Mouse (Mus musculus): ENCODE measurements at regions not wholly inside any gene's neighbourhood (a gene's known extent, or its start where the extent isn't known, plus 50 kb on each side); places are given as distances from the start of the nearest gene placed in this dataset.
A peak's percentile ranks its signal among the peaks of the same experiment; 100 is the strongest.

DNA sequence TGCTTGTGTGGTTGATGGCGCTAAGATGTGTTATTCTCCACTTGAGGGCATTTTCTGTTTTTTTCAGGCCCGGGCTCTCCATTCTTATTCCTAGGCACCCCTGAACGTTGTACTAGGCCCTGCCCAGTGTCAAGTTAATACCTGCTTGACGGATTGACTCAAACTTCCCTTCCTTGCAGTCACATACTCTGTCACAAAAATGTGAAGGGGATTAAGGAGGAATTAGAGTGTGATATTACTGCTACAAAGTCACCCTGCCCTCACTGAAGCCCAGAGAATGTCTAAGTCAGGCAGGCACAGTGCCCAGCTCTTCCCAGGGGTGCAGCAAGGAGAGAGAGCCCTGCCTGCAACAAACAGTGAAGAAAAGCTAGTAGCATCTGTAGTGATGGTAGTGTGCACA is 147.9 kb upstream of the Camk1g start:
- Histone ChIP-seq H3K9ac (replicated peaks) (no peak overlapping the region), H3K9me3 (replicated peaks) (no peaks in the 10 kb centered on the region), H3K27me3 (replicated peaks) (no peaks in the 10 kb centered on the region), H3K4me1 (peaks cover 10% of the 10 kb centered on the region; the same call in 1 of the 2 replicates), H3K36me3 (no peaks in the 10 kb centered on the region), H3K27ac (replicated peaks) (no peak overlapping the region), H3K4me2 (no peak overlapping the region), H3K4me3 (replicated peaks) (no peak overlapping the region)
- 72% methylated on average over 4 of the region's 4 CpGs for WGBS
- ATAC-seq (ENCODE audit: low FRiP score): no peak

- Histone ChIP-seq H3K9ac (replicated peaks) (no peak overlapping the region), H3K27ac (replicated peaks) (no peak overlapping the region), H3K36me3 (no peaks in the 10 kb centered on the region), H3K4me2 (no peak overlapping the region), H3K27me3 (replicated peaks) (no peaks in the 10 kb centered on the region), H3K9me3 (replicated peaks) (no peaks in the 10 kb centered on the region), H3K4me3 (replicated peaks) (no peak overlapping the region), H3K4me1 (peaks cover 10% of the 10 kb centered on the region; the same call in 1 of the 2 replicates)
- WGBS: 29% methylated on average over 2 of the region's 2 CpGs
- no peak for ATAC-seq (ENCODE audit: low FRiP score)
Measured at GRCm38 (mm10) chr1:193517293-193517692, 147.2 kb upstream of the Camk1g start.

DNA sequence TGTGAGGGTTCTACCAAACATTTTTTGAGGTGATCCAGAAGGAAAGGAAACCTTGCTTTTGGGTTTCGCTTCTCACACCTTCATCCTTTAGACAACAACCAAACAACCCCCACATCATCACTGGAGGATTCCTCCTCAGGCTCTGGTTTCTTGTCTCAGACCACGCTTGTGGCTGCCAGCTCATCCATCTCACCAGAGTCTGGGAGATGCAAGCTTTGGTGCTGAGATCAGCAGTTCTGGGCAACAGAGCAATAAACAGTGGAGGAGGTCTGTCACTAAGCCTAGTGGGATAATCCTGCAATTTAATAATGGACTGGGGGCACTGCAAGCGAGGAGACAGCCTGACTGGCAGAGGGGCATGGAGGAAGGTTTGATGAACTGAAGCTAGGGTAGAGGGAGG is 146.3 kb upstream of the Camk1g start:
- Histone ChIP-seq H3K4me2 (no peak overlapping the region), H3K9ac (replicated peaks) (no peak overlapping the region)
- WGBS: 62% methylated on average over 3 of the region's 3 CpGs

GRCm38 (mm10) chr1:193513929-193514710 is 144.0 kb upstream of the Camk1g start:
- peaks cover 10% of the 10 kb centered on the region; the same call in 1 of the 2 replicates for H3K4me1 ChIP-seq
- H3K27ac ChIP-seq (replicated peaks): no peak overlapping the region
- H3K9me3 ChIP-seq (replicated peaks): no peaks in the 10 kb centered on the region
- no peaks in the 10 kb centered on the region for H3K27me3 ChIP-seq (replicated peaks)
- no peak overlapping the region for H3K4me2 ChIP-seq
- ATAC-seq (ENCODE audit: low FRiP score): no peak
- no peaks in the 10 kb centered on the region for H3K36me3 ChIP-seq
- H3K4me3 ChIP-seq (replicated peaks): no peak overlapping the region
- H3K9ac ChIP-seq (replicated peaks): no peak overlapping the region
- WGBS: 55% methylated on average over 9 of the region's 9 CpGs

More for the DNA sequence above, 146.3 kb upstream of the Camk1g start:
- no peak for ATAC-seq (ENCODE audit: low FRiP score)
- Histone ChIP-seq H3K27me3 (replicated peaks) (no peaks in the 10 kb centered on the region), H3K4me3 (replicated peaks) (no peak overlapping the region), H3K36me3 (no peaks in the 10 kb centered on the region), H3K27ac (replicated peaks) (no peak overlapping the region), H3K4me1 (peaks cover 10% of the 10 kb centered on the region; the same call in 1 of the 2 replicates), H3K9me3 (replicated peaks) (no peaks in the 10 kb centered on the region)

DNA sequence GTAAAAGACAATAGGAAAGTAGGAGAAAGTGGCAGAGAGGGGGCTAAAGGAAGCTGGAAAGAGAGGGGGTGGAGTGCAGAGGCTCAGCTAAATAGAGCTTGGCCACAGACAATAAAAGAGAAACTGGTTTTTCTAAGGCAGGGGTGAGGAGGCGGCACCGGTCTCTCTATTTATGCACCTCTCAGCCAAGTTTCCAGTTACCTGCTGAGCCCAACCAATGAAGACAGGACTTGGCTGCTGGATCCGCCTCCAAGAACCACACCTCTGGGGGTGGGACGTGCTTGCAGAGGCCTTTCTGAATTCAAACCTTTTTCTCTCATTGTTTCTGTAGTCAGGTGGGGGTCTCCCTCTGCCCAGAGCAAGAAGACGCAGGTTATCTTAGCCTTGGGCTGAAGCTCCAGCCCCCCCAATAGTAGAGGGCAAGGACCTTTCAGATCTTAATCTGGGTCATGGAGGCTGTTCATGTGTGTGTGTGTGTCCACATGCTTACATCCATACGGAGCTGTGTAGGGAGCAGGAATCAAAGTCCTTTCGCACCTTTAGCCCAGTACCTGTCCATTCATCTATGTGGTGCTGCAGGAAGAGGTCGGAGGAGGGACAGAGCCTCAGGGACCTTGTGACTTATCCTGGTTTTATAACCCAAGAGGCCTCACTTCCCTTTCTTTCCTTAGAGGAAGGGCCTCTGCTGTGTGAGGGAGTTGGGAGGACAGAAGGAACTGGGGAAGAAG is 140.1 kb upstream of the Camk1g start:
- ATAC-seq (ENCODE audit: low FRiP score): no peak
- no peaks in the 10 kb centered on the region for H3K27me3 ChIP-seq (replicated peaks)
- H3K9me3 ChIP-seq (replicated peaks): no peaks in the 10 kb centered on the region
- 42% methylated on average over 8 of the region's 8 CpGs for WGBS
- peaks cover 8% of the 10 kb centered on the region; the same call in 1 of the 2 replicates for H3K4me1 ChIP-seq
- H3K9ac ChIP-seq (replicated peaks): no peak overlapping the region
- H3K4me3 ChIP-seq (replicated peaks): no peak overlapping the region
- H3K27ac ChIP-seq (replicated peaks): no peak overlapping the region
- no peak overlapping the region for H3K4me2 ChIP-seq
- H3K36me3 ChIP-seq: no peaks in the 10 kb centered on the region

- H3K4me2 ChIP-seq: no peak overlapping the region
- H3K4me1 ChIP-seq: peaks cover 9% of the 10 kb centered on the region; the same call in 1 of the 2 replicates
- no peaks in the 10 kb centered on the region for H3K27me3 ChIP-seq (replicated peaks)
- no peaks in the 10 kb centered on the region for H3K9me3 ChIP-seq (replicated peaks)
- no peak overlapping the region for H3K27ac ChIP-seq (replicated peaks)
- ATAC-seq (ENCODE audit: low FRiP score): no peak
- no peak overlapping the region for H3K9ac ChIP-seq (replicated peaks)
- no peak overlapping the region for H3K4me3 ChIP-seq (replicated peaks)
- no peaks in the 10 kb centered on the region for H3K36me3 ChIP-seq
Measured at GRCm38 (mm10) chr1:193508271-193508670, 138.2 kb upstream of the Camk1g start.

DNA sequence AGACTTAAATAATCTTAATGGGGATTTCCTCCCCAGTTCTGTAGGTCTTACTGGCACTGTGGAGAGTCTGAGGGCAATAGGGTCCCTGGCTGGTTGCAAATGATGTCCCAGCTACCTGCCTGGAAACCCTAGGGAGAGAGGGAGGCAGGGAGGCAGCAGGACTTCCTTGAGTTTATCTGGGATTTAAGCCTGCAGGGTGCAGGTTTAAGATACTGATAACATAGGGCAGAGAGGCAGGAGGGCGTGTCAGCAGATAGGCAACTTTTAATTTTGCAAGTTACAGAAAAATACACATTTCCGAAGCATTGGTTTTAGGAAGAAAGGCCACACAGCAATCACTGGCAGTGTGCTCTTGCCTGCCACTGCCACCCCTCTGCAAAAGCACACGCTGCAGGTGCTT is 136.9 kb upstream of the Camk1g start:
- H3K9ac ChIP-seq (replicated peaks): no peak overlapping the region
- H3K4me1 ChIP-seq: peaks cover 9% of the 10 kb centered on the region; the same call in 1 of the 2 replicates
- H3K27me3 ChIP-seq (replicated peaks): no peaks in the 10 kb centered on the region
- no peak for ATAC-seq (ENCODE audit: low FRiP score)
- no peak overlapping the region for H3K4me3 ChIP-seq (replicated peaks)
- WGBS: 84% methylated on average over 3 of the region's 3 CpGs
- no peak overlapping the region for H3K4me2 ChIP-seq
- H3K36me3 ChIP-seq: no peaks in the 10 kb centered on the region
- no peak overlapping the region for H3K27ac ChIP-seq (replicated peaks)
- H3K9me3 ChIP-seq (replicated peaks): no peaks in the 10 kb centered on the region

DNA sequence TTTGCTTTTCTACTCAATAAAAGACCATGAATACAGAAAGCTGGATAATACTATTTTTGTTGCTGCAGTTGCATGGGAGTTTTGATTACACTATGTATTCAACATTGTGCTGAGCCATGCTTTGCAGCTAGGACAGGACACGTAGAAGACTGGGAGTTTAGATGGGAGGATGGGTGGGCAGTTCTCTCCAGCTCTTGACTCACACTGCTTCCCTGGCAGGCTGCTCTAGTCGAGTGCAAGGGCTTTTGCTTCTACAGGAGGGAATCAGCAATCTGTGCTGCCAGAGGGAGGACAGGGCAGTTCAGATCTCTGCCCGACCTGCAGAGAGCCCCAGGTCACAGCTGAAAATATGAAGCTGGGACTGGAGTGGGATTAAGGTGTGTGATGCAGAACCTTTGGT is 135.3 kb upstream of the Camk1g start:
- no peaks in the 10 kb centered on the region for H3K36me3 ChIP-seq
- H3K4me1 ChIP-seq: peaks cover 9% of the 10 kb centered on the region; the same call in 1 of the 2 replicates
- no peaks in the 10 kb centered on the region for H3K9me3 ChIP-seq (replicated peaks)
- WGBS: 40% methylated on average over 3 of the region's 3 CpGs
- H3K9ac ChIP-seq (replicated peaks): no peak overlapping the region
- H3K4me3 ChIP-seq (replicated peaks): no peak overlapping the region
- no peak overlapping the region for H3K27ac ChIP-seq (replicated peaks)
- no peak overlapping the region for H3K4me2 ChIP-seq
- no peaks in the 10 kb centered on the region for H3K27me3 ChIP-seq (replicated peaks)
- 0 out of 2 replicates have a peak, but pooled peaks have one; percentile 16 for ATAC-seq (ENCODE audit: low FRiP score)

- Histone ChIP-seq H3K4me2 (no peak overlapping the region), H3K9me3 (replicated peaks) (no peaks in the 10 kb centered on the region), H3K36me3 (no peaks in the 10 kb centered on the region), H3K4me3 (replicated peaks) (no peak overlapping the region), H3K4me1 (peaks cover 9% of the 10 kb centered on the region; the same call in 1 of the 2 replicates), H3K27ac (replicated peaks) (no peak overlapping the region), H3K27me3 (replicated peaks) (no peaks in the 10 kb centered on the region), H3K9ac (replicated peaks) (no peak overlapping the region)
- no peak for ATAC-seq (ENCODE audit: low FRiP score)
- 46% methylated on average over 3 of the region's 3 CpGs for WGBS
Measured at GRCm38 (mm10) chr1:193504611-193505010, 134.5 kb upstream of the Camk1g start.

- 32% methylated on average over 3 of the region's 3 CpGs for WGBS
Measured at GRCm38 (mm10) chr1:193503624-193504325, 133.7 kb upstream of the Camk1g start.

GRCm38 (mm10) chr1:193496265-193497183 is 126.4 kb upstream of the Camk1g start:
- peaks cover 8% of the 10 kb centered on the region for H3K4me1 ChIP-seq
- H3K9ac ChIP-seq (replicated peaks): no peak overlapping the region
- ATAC-seq (ENCODE audit: low FRiP score): no peak
- no peaks in the 10 kb centered on the region for H3K36me3 ChIP-seq
- H3K27me3 ChIP-seq (replicated peaks): no peaks in the 10 kb centered on the region
- H3K27ac ChIP-seq (replicated peaks): no peak overlapping the region
- 26% methylated on average over 9 of the region's 9 CpGs for WGBS
- no peaks in the 10 kb centered on the region for H3K9me3 ChIP-seq (replicated peaks)
- no peak overlapping the region for H3K4me3 ChIP-seq (replicated peaks)
- H3K4me2 ChIP-seq: no peak overlapping the region

More at GRCm38 (mm10) chr1:193503624-193504325, 133.7 kb upstream of the Camk1g start:
- Histone ChIP-seq H3K9me3 (replicated peaks) (no peaks in the 10 kb centered on the region), H3K27me3 (replicated peaks) (no peaks in the 10 kb centered on the region), H3K36me3 (no peaks in the 10 kb centered on the region), H3K4me2 (no peak overlapping the region), H3K4me1 (peaks cover 9% of the 10 kb centered on the region; the same call in 1 of the 2 replicates), H3K9ac (replicated peaks) (no peak overlapping the region), H3K27ac (replicated peaks) (no peak overlapping the region), H3K4me3 (replicated peaks) (no peak overlapping the region)
- peak; percentile 29 for ATAC-seq (ENCODE audit: low FRiP score)
